Mouse (Mus musculus): ENCODE measurements around the gene Slc25a11.

DNA sequence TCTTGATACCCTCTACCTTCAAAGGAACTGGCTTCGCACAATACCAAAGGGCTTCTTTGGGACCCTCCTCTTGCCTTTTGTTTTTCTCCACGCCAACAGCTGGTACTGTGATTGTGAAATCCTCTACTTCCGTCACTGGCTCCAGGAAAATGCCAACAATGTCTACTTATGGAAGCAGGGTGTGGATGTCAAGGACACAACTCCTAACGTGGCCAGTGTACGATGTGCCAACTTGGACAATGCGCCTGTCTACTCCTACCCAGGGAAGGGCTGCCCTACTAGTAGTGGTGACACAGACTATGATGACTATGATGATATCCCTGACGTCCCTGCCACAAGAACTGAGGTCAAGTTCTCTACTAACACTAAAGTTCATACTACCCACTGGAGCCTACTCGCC, 7.3 kb downstream of the Slc25a11 start:
- TF ChIP-seq TAL1 (IDR thresholded peaks at IDR 0.05; ENCODE audit: low read length) (no peak), GATA1 (IDR thresholded peaks at IDR 0.05; ENCODE audit: low read length) (no peak)
